Mouse (Mus musculus) spleen, embryonic (tissue): ENCODE measurements around the gene Ddi2.

ENCODE experiments used
- CTCF ChIA-PET: fragments of 350-600 bp; sonication (Branson Sonifier 250); formaldehyde crosslinking; loops from one replicate; lab custom pipeline; 2022; lab: Charles Lee

Ddi2 gene

GRCm38 (mm10) chr4:141630021-141630420 lies 93.2 kb downstream of the Ddi2 start:
- CTCF ChIA-PET: no interaction called here

GRCm38 (mm10) chr4:141628661-141629060 lies 94.6 kb downstream of the Ddi2 start:
- CTCF ChIA-PET: no interaction called here
